Mouse (Mus musculus): ENCODE measurements around the gene Bfar.
A peak's percentile ranks its signal among the peaks of the same experiment; 100 is the strongest.
"Not testable (repeated sequence)": the region's sequence is repeated elsewhere in the genome, so short reads cannot be mapped to it uniquely, and the experiment has no call there.

Gene Bfar

DNA sequence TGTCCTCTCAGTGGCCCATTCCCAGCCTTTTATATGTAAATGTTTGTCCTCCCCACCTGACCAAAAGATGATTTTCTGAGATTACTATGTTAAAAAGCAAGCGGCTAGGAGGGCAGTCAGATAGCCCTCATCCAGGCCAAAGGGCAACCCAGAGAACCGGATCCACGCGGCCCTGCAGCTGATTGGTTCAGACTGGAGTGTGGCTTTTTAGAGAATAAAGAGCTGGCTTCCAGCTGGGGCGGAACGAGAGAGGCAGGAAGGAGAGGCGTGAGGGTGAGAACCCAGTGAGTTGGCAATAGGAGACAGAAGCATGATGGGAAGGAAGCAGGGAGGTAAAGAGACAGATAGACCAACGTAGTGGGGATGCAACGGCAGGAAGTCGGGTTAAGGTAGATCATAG lies 51.3 kb downstream of the Bfar start:
- DNase-seq = no peak

DNA sequence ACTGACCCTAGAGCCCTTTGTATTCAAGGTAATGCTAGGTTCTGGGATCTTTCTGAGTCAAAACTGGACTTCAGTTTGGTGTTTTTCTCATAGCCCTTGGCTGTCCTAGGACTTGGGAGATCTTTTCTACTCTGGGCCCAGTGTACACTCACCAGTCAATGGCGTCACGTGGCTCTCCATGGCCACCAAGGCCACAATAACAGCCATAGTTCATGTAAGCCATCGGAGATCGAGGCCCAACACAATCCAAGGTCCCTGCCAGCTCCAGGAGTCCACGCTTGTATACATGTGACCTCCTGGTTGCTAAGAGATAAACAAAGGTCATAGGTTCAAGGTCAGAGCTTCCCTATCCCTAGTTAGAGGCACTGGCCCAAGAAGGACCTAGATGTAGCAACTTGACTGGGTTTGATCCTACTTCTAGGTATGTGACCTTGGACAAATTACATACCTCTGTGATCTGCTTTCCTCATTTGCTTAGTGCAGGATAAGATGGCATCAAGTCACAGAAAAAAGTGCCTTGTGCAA lies 56.2 kb downstream of the Bfar start:
- no peak for DNase-seq

DNA sequence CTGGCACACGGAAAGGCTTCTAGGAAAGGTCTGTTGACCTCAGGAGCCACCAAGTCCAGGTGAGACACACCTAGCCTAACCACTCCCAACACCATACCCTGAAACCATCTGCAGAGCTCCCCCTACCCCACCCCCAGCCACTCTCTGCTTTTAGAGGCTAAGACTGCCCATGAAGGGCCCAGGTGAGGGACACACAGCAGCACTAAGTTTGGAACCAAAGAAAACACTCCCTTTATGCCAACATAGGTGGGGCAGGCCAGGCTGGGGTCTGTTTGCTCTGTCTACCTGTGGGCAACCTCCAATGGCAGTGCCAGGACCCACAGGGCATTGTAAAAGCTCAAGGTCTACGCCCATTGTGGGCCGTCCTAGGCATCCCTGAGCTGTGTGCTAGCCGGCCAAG lies 57.8 kb downstream of the Bfar start:
- no peak for DNase-seq

DNA sequence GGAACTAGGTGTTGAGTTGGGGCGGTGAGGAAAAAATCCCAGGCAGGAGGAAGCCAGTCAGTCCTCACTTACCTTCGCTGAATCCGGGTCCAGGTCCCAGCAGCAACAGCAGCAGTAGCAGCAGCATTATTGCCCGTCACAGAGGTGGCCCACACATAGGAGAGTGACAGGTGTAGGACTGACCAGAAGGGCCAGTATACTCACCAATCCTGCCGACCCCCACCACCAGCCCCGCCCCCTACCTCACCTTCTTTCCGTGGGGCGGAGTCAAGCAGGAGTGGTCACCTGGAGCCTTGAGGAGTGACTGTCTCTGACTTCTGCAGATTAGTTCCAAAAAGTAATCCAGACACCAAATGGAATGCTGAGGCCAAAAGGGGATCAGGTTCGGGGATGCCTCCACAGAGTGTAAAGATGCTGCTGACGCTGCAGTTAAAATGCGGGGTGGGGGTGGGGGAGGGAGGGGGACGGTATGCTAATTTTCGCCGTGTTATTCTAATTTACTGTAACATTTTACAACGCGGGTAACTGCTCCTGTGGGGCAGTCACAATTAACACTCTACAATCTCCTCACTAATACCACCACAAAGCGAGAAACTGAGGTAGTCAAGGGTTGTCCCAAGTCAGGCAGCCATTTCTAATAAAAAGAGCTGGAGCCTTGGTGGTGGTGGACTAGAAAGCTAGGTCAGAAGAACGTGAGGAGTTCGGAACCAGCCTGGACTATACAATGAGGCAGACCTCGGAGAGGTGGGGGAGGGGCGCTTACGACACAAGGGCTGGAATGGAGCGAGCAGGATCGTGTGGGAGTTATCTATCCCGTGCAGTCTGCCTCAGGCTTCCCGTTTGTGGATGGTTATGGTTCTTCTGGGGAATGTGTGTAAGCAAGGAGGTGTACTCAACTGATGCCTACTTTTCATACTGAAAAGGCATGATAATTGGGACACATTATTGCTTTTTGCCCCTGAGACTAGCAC lies 58.9 kb downstream of the Bfar start, which contains the start of gene Pla2g10:
Gene Pla2g10 (minus strand): TSS at position 699 of the 971 bp plus-strand sequence.
- no peak for DNase-seq

DNA sequence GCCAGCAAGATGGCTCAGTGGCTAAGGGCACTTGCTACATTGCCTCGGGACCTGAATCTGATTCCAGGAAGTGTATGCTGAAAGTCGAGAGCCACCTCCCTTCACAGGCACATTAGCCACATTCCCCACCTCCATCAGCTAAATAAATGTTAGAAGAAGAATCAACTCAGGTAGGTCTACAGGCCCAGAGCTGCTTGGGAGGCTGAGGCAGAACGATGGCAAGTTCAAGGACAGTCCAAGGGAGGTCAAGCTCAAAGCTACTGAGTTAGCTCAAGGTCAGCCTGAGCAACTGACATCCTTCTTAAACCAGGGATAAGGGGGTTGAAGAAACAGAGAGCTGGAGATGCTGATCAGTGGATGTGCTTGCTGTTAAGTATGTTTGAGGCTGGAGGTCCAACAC lies 61.1 kb downstream of the Bfar start:
- DNase-seq = no peak

DNA sequence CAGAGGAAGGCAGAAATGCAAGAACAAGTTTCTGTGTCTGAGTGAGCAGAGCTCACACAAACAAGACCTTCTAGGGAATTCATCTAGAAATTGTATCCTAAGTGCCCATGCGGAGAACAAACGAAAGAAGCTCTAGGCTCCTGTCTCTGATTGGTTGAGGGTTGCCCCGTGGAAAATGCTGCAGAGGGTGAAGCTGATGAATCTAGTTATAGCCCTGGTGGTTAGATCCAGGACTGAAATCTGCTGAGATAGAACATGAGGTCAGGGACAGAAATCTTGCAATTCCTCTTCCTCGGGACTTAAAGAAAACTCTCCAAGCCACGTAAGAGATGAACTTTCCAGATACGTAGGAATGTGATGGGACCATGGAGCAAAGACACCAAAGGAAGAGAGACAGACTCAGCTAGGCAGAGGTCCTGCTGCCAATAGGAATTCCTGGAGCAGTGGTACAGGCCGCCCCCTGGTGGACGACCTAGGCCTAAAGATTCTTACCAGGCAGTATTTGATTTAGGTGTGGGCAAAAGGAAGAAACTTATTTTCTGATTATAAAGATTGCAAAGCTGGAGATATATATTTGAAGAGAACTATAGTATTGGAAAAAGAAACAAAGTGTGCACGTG lies 62.0 kb downstream of the Bfar start:
- DNase-seq = peak; percentile 80 to 81

DNA sequence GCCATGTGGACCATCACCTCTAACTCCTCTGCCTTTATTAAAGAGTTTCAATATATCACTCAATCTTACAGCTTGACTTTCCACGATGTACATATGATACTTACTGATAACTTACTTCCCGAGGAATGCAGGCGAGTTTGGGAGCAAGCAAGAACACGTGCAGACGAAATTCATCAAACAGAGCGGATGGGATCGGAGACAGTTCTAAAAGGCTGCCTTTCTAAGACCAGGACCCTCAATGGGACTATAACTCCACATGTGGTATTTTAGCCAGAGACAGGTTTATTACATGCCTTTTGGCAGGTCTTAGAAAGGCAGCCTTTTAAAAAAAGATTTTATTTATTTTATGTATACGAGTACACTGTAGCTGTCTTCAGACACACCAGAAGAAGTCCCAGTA lies 64.3 kb downstream of the Bfar start:
- no peak for DNase-seq

DNA sequence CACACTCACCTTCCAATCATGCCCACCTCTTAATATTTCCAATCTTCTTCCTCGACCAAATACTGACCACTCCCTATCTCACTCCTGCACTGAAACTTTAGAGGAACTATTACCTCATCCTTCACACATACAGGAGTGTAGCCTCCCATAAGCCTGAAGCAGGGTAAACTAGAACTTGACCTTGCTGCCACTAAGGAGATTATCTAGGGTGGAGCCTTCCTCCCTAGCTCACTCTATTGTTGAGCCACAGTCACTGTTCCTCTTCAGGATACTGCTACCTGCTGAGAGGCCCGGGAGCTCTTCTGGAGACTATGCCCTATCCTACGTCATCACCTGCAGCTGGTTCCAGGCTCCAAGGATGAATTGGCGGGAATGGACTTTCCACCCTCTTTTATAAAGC lies 67.4 kb downstream of the Bfar start:
- DNase-seq = not testable (repeated sequence)

DNA sequence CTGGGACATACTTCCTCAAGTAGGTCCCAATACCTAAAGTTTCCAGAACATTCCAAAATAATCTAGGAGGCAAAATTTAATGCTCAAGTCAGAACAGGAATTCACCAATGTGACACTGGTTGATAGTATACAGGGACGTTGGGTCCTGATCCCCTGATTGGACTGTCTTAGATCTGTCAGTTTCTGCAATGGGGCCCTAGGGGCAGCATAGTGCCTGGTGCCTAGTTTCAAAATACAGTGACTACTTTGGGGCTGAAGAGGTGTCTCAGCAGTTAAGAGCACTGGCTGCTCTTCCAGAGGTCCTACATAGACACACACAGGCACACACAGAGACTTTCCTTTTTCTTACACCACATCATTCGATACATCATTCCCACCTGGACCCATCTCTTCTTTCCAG lies 69.2 kb downstream of the Bfar start:
- DNase-seq = no peak

DNA sequence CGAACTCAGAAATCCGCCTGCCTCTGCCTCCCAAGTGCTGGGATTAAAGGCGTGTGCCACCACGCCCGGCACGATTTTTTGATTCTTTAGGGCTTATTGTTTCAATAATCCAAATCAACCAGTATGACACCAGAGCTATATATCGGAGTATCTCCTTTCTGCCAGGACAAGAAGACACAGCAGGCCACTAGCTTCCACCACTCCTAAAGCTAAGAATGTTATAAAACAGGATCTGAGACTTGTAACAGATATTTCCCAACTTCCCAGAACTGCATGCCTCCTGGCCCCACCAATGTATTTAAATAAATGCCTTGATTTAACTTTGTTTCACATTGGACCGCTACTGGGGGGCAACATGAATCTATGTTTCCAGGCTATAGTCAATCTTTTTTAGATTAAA lies 76.0 kb downstream of the Bfar start:
- DNase-seq = no peak

DNA sequence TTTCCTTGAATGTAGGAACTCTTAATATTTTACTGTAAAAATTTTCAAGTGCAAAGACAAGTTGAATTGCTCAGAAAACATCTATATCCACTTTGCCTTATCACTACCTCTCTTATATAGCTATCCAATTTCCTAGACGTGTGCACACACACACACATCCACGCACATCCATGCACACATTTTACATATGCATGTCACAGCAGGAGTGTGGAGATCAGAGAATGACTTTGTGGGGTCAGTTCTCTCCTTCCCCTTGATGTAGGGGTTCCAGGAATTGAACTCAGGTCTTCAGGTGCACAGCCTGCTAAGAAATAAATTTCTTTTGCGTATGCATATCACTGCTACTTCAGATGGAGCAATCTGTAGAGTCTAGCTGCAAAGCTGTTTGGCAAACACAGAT lies 76.5 kb downstream of the Bfar start:
- DNase-seq = no peak

DNA sequence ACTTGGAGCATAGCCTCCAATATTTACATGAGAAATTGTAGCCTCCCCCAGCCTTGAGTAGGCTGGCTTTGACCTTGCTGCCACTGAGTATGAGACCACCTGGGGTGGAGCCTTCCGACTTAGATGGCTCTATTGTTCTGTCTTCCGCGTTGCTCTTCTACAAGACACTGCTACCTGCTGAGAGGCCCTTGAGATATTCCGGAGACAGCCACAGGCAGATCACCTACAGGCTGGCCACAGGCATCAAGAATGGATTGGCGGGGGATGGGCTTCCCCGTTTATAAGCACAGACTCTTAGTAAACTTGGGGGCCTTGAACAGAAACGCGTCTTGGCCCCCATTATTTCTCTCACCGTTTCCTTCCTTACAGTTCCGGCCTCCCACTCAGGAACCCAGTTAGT lies 77.2 kb downstream of the Bfar start:
- DNase-seq = not testable (repeated sequence)

DNA sequence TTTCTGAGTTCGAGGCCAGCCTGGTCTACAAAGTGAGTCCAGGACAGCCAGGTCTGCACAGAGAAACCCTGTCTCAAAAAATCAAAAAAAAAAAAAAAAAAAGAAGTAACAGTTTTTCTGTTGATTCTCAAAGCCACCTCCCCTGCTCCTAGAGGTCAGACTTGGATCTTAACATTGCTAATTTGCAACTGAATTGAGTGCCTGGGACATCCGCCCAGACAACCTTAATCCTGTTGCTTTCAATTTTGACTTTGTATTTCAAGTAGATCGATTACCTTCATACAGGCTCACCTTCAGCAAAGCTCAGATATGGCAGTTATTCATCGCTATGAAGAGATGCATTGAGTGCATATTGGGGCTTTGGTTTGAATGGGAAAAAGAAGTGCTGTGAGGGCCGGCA lies 77.6 kb downstream of the Bfar start:
- no peak for DNase-seq

DNA sequence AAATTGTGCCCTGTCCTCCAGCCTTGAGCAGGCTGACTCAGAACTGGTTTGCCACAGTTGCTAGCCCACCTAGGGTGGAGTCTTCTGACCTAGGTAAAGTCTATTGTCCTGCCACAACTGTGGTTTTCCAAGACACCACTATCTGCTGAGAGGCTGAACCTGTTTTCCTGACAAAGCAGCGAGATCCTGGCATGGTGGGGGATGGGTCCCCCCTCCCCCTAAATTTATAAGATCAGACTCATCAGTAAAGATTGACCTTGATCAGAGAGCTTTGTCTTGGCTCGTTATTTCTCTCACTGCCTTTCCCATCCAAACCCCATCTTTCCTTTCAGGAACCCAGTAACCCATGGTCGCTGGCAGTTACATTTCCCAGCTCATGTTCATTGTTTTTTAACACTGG lies 78.3 kb downstream of the Bfar start:
- no peak for DNase-seq

DNA sequence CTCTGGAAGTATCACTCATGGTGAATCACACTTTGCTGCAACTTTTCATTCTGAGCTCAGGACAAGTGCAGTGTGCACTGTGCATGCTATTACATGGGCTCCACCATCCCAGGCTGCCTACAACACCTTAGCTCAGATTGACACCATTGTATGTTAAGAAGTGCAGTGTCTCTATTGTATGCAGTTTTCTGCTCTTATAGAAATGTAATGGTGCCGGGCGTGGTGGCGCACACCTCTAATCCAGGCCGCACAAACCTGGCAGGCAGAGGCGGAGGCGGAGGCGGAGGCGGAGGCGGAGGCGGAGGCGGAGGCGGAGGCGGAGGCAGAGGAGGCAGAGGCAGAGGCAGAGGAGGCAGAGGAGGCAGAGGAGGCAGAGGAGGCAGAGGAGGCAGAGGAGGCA lies 79.0 kb downstream of the Bfar start:
- no peak for DNase-seq

Data from cerebellum, postnatal 36 days (tissue).